ENCODE assay signal across 7 mouse cellular contexts in the genomic region with DNA sequence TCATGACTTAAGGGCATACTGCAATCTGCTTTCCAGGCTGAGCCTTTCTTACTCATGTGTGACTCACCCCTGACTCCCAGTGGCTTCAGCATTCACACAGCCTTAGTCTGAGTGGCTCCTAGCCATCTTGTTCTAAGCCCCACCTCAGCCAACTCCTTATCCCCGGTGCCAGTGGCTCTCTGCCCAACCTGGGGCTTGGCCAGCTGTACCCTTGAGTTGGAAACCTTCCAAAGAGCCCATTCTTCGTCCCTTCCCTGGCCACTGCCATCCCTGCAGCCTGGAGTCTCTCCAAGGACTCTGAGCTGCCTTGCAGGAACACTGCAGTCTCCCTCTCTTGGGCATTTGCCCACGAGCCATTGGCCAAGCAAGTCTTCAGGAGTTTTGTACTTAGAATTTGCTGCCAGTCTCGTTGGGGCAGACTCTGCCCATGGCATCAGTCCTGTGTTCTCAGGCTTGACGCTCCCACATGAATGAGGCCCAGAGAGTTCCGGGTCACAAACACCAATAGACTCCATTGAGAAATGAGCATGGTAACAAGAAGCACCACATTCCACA.
DNase-seq lines count a peak whose midpoint lies in the region; ATAC-seq and TF ChIP-seq lines count a peak whose summit lies in the region.

No protein-coding gene starts in this region.

- H3K4me3 ChIP-seq in cerebellum, adult 2 months (replicated peaks; ENCODE audit: insufficient read depth, low read depth, low read length): no peak overlapping the region
- H3K4me3 ChIP-seq in lung, postnatal 0 days (ENCODE audit: low read depth, low read length): no peak overlapping the region
- H3K4me3 ChIP-seq in stomach, postnatal 0 days (ENCODE audit: low read depth, low read length): no peak overlapping the region

- H3K9ac ChIP-seq in lung, postnatal 0 days (replicated peaks; ENCODE audit: low read depth): no peak overlapping the region
- no peak overlapping the region for H3K9ac ChIP-seq in stomach, postnatal 0 days (ENCODE audit: low read length)

- WGBS in cerebellum, adult 2 months: 16% methylated on average over 6 of the region's 6 CpGs
- WGBS in lung, postnatal 0 days: 41% methylated on average over 6 of the region's 6 CpGs
- 57% methylated on average over 6 of the region's 6 CpGs for WGBS in stomach, postnatal 0 days

- TF ChIP-seq EP300 in lung, postnatal 0 days (IDR thresholded peaks at IDR 0.05): 0 out of 2 replicates have a peak, but pooled peaks have one; percentile 5
- TF ChIP-seq EP300 in stomach, postnatal 0 days (optimal IDR thresholded peaks at IDR 0.05): no peak

- intact Hi-C loops in gastrocnemius, postnatal 36 days (cut with DNase I): no loop called here

- no peak overlapping the region for H3K27ac ChIP-seq in cerebellum, adult 2 months (ENCODE audit: insufficient read depth, low read length)
- H3K27ac ChIP-seq in lung, postnatal 0 days (ENCODE audit: low read length): peak overlapping the region; percentile 76
- H3K27ac ChIP-seq in stomach, postnatal 0 days (replicated peaks): no peak overlapping the region

- peak; percentile 89 for ATAC-seq in lung, postnatal 0 days
- peak; percentile 59; the same call in 1 of the 2 replicates for ATAC-seq in stomach, postnatal 0 days (ENCODE audit: low FRiP score, low TSS enrichment)

- no peak for TF ChIP-seq POLR2A in cerebellum, adult 2 months (IDR thresholded peaks at IDR 0.05; ENCODE audit: borderline replicate concordance, insufficient read depth, low read length)

- H3K9me3 ChIP-seq in lung, postnatal 0 days (ENCODE audit: low read length): no peaks in the 10 kb centered on the region
- no peaks in the 10 kb centered on the region for H3K9me3 ChIP-seq in stomach, postnatal 0 days (ENCODE audit: control insufficient read depth, low read length)

- 0 out of 2 replicates have a peak overlapping the region, but pooled peaks have one; percentile 9 for H3K4me2 ChIP-seq in lung, postnatal 0 days (replicated peaks; ENCODE audit: low read depth, low read length)
- H3K4me2 ChIP-seq in stomach, postnatal 0 days (replicated peaks; ENCODE audit: low read depth): no peak overlapping the region

- H3K36me3 ChIP-seq in lung, postnatal 0 days (ENCODE audit: insufficient read depth, low read length): no peaks in the 10 kb centered on the region
- no peaks in the 10 kb centered on the region for H3K36me3 ChIP-seq in stomach, postnatal 0 days (ENCODE audit: control insufficient read depth, insufficient read depth, low read length)

- H3K27me3 ChIP-seq in cerebellum, adult 2 months (ENCODE audit: control insufficient read depth, insufficient read depth, low read length): no peaks in the 10 kb centered on the region
- 0 out of 2 replicates have a peak, but pooled peaks cover 3% of the 10 kb centered on the region for H3K27me3 ChIP-seq in lung, postnatal 0 days (replicated peaks; ENCODE audit: insufficient read depth, low read length)
- H3K27me3 ChIP-seq in stomach, postnatal 0 days (ENCODE audit: control insufficient read depth, insufficient read depth, low read length): no peaks in the 10 kb centered on the region

- DNase-seq in adrenal gland, adult 2 months: peak; percentile 85
- DNase-seq in cerebellum, adult 2 months: peak; percentile 79 to 82
- peak; percentile 13 to 39 for DNase-seq in gastrocnemius, postnatal 36 days
- peak; percentile 10 to 47 for DNase-seq in kidney, postnatal 4 days
- peak; percentile 84 for DNase-seq in lung, postnatal 0 days (ENCODE audit: low spot score)
- peak; percentile 17 for DNase-seq in stomach, postnatal 0 days (ENCODE audit: low spot score)
- no peak for DNase-seq in c-Kit-positive CD71-positive TER-119-positive erythroid progenitor cells, embryonic 14.5 days (ENCODE audit: low spot score)

- H3K4me1 ChIP-seq in cerebellum, adult 2 months (ENCODE audit: control insufficient read depth, insufficient read depth, low read length): peaks cover 22% of the 10 kb centered on the region
- H3K4me1 ChIP-seq in lung, postnatal 0 days (ENCODE audit: insufficient read depth, low read depth, low read length): 0 out of 2 replicates have a peak, but pooled peaks cover 4% of the 10 kb centered on the region
- H3K4me1 ChIP-seq in stomach, postnatal 0 days (replicated peaks; ENCODE audit: control insufficient read depth, insufficient read depth): no peaks in the 10 kb centered on the region

- TF ChIP-seq CTCF in cerebellum, adult 2 months (IDR thresholded peaks at IDR 0.05; ENCODE audit: borderline replicate concordance, insufficient read depth, low read depth, low read length): no peak
- TF ChIP-seq CTCF in lung, postnatal 0 days (IDR thresholded peaks at IDR 0.05): peak; percentile 31
- TF ChIP-seq CTCF in stomach, postnatal 0 days (IDR thresholded peaks at IDR 0.05; ENCODE audit: low read depth): peak; percentile 13; the same call in 1 of the 2 replicates
